Mouse (Mus musculus): ENCODE data around the gene Pnpla7. TPM values are rescaled to one million over a fixed set of nuclear protein-coding genes. Genes with fewer than 3 reads are reported as not detected.

Pnpla7 gene
- total and polyA plus RNA-seq, 3 experiments: 8.8 to 11.3 TPM; not detected in 1

- TF ChIP-seq NRF1 (IDR thresholded peaks at IDR 0.05; ENCODE audit: insufficient read depth, low read depth, low read length, poor library complexity, severe bottlenecking) (no peak), POLR2AphosphoS2 (IDR thresholded peaks at IDR 0.05; ENCODE audit: low read length) (no peak), MAZ (IDR thresholded peaks at IDR 0.05; ENCODE audit: low read depth, low read length) (peak; percentile 83)
Measured at GRCm38 (mm10) chr2:24975704-24976297, at the start of gene Pnpla7 (continued).

GRCm38 (mm10) chr2:24926345-24926964 lies 49.4 kb upstream of the Pnpla7 start:
- H3K27ac ChIP-seq (ENCODE audit: control insufficient read depth, low read depth, low read length): peak overlapping the region; percentile 32; the same call in 1 of the 2 replicates
- peaks cover 6 to 16% of the 10 kb centered on the region in 2 experiments for H3K4me1 ChIP-seq (ENCODE audit: control insufficient read depth in 1 of 2, insufficient read depth in 2 of 2, low read length in 2 of 2)
- no peak overlapping the region for H3K4me3 ChIP-seq (ENCODE audit: control insufficient read depth in 1 of 2, insufficient read depth in 1 of 2, low read depth in 2 of 2, low read length in 2 of 2)
- H3K9me3 ChIP-seq (replicated peaks; ENCODE audit: insufficient read depth, low read length): no peaks in the 10 kb centered on the region
- H3K9ac ChIP-seq (ENCODE audit: control insufficient read depth, low read depth, low read length, poor library complexity, severe bottlenecking): no peak overlapping the region
- H3K79me2 ChIP-seq (ENCODE audit: control insufficient read depth, insufficient read depth, low read length, poor library complexity): no peaks in the 10 kb centered on the region
- peaks cover 0 to 16% of the 10 kb centered on the region in 2 experiments; a peak in 2 of 4 replicates for H3K36me3 ChIP-seq (ENCODE audit: control insufficient read depth in 1 of 2, insufficient read depth in 2 of 2, low read length in 2 of 2)
- TF ChIP-seq TAL1 (IDR thresholded peaks at IDR 0.05; ENCODE audit: low read length): peak; percentile 72
- TF ChIP-seq POLR2A (IDR thresholded peaks at IDR 0.05; ENCODE audit: control insufficient read depth in 1 of 2, insufficient read depth in 1 of 2, low read depth in 1 of 2, low read length in 2 of 2, poor library complexity in 1 of 2): no peak
- TF ChIP-seq TCF12 (IDR thresholded peaks at IDR 0.05; ENCODE audit: low read depth, low read length): no peak
- no peak for TF ChIP-seq NRF1 (IDR thresholded peaks at IDR 0.05; ENCODE audit: insufficient read depth, low read depth, low read length, poor library complexity, severe bottlenecking)
- DNase-seq (ENCODE audit: low read depth, low spot score): peak; percentile 68
- no peaks in the 10 kb centered on the region for H3K27me3 ChIP-seq (ENCODE audit: control insufficient read depth in 1 of 2, insufficient read depth in 2 of 2, low read length in 2 of 2)

GRCm38 (mm10) chr2:24926965-24927358 lies 48.9 kb upstream of the Pnpla7 start:
- no peaks in the 10 kb centered on the region for H3K9me3 ChIP-seq (replicated peaks; ENCODE audit: insufficient read depth, low read length)
- no peaks in the 10 kb centered on the region for H3K27me3 ChIP-seq (ENCODE audit: control insufficient read depth in 1 of 2, insufficient read depth in 2 of 2, low read length in 2 of 2)
- TF ChIP-seq TCF12 (IDR thresholded peaks at IDR 0.05; ENCODE audit: low read depth, low read length) (0 out of 2 replicates have a peak, but pooled peaks have one; percentile 19), GATA1 (IDR thresholded peaks at IDR 0.05; ENCODE audit: low read depth, low read length) (0 out of 2 replicates have a peak, but pooled peaks have one; percentile 28), TAL1 (IDR thresholded peaks at IDR 0.05; ENCODE audit: low read length) (peak; percentile 49), CHD1 (IDR thresholded peaks at IDR 0.05; ENCODE audit: low read depth, low read length) (no peak), POLR2AphosphoS5 (IDR thresholded peaks at IDR 0.05; ENCODE audit: borderline replicate concordance, low read depth, low read length) (no peak), ELF1 (IDR thresholded peaks at IDR 0.05; ENCODE audit: low read depth, low read length) (peak; percentile 32; the same call in 1 of the 2 replicates), ZC3H11A (IDR thresholded peaks at IDR 0.05; ENCODE audit: low read depth, low read length) (0 out of 2 replicates have a peak, but pooled peaks have one; percentile 4), RAD21 (IDR thresholded peaks at IDR 0.05; ENCODE audit: low read depth, low read length) (no peak), TBP (IDR thresholded peaks at IDR 0.05; ENCODE audit: low read depth, low read length) (no peak)
- H3K4me1 ChIP-seq (ENCODE audit: control insufficient read depth in 1 of 2, insufficient read depth in 2 of 2, low read length in 2 of 2): peaks cover 6 to 16% of the 10 kb centered on the region in 2 experiments
- no peaks in the 10 kb centered on the region for H3K79me2 ChIP-seq (ENCODE audit: control insufficient read depth, insufficient read depth, low read length, poor library complexity)
- H3K36me3 ChIP-seq (ENCODE audit: control insufficient read depth in 1 of 2, insufficient read depth in 2 of 2, low read length in 2 of 2): peaks cover 0 to 16% of the 10 kb centered on the region in 2 experiments; a peak in 2 of 4 replicates
- peak overlapping the region; percentile 32; the same call in 1 of the 2 replicates for H3K27ac ChIP-seq (ENCODE audit: control insufficient read depth, low read depth, low read length)
- peak; percentile 74 for DNase-seq (ENCODE audit: low read depth, low spot score)
- H3K4me3 ChIP-seq (ENCODE audit: control insufficient read depth in 1 of 2, insufficient read depth in 1 of 2, low read depth in 2 of 2, low read length in 2 of 2): no peak overlapping the region
- H3K9ac ChIP-seq (ENCODE audit: control insufficient read depth, low read depth, low read length, poor library complexity, severe bottlenecking): no peak overlapping the region

Data from MEL (cell line).